Mouse (Mus musculus) ZHBTc4 (cell line): ENCODE measurements at regions not wholly inside any gene's neighbourhood (a gene's known extent, or its start where the extent isn't known, plus 50 kb on each side); places are given as distances from the start of the nearest gene placed in this dataset.

Experiments used
- DNase-seq: peaks from one replicate; pipeline ENCODE4 v3.0.0-alpha.2; 2011; ENCODE audit warnings: low read depth, low spot score

- DNase-seq, result no peak
Observed at GRCm38 (mm10) chr4:33793398-33793797, 131.0 kb upstream of the Cnr1 start.

GRCm38 (mm10) chr4:33795461-33795860, 128.9 kb upstream of the Cnr1 start:
- DNase-seq, result no peak

GRCm38 (mm10) chr4:33797964-33798363, 126.4 kb upstream of the Cnr1 start:
- no peak for DNase-seq

- no peak for DNase-seq
Observed at GRCm38 (mm10) chr4:33798654-33799053, 125.7 kb upstream of the Cnr1 start.

- DNase-seq, result peak; percentile 23
Observed at GRCm38 (mm10) chr4:33799110-33799509, 125.3 kb upstream of the Cnr1 start.

- no peak for DNase-seq
Observed at GRCm38 (mm10) chr4:33799831-33800230, 124.6 kb upstream of the Cnr1 start.

GRCm38 (mm10) chr4:33812338-33812737, 112.1 kb upstream of the Cnr1 start:
- no peak for DNase-seq

GRCm38 (mm10) chr4:33823850-33824249, 100.5 kb upstream of the Cnr1 start:
- DNase-seq, result peak; percentile 88

- DNase-seq, result no peak
Observed at GRCm38 (mm10) chr4:33833134-33833533, 91.3 kb upstream of the Cnr1 start.

- DNase-seq, result no peak
Observed at GRCm38 (mm10) chr4:33838436-33838835, 86.0 kb upstream of the Cnr1 start.

- no peak for DNase-seq
Observed at GRCm38 (mm10) chr4:33840119-33840518, 84.3 kb upstream of the Cnr1 start.

- DNase-seq, result peak; percentile 26
Observed at GRCm38 (mm10) chr4:33845611-33846395, 78.6 kb upstream of the Cnr1 start.

- DNase-seq, result no peak
Observed at GRCm38 (mm10) chr4:33850249-33850648, 74.1 kb upstream of the Cnr1 start.

- no peak for DNase-seq
Observed at GRCm38 (mm10) chr4:33852294-33852693, 72.1 kb upstream of the Cnr1 start.

- DNase-seq, result no peak
Observed at GRCm38 (mm10) chr4:33855112-33855511, 69.3 kb upstream of the Cnr1 start.

GRCm38 (mm10) chr4:33867126-33867525, 57.3 kb upstream of the Cnr1 start:
- DNase-seq, result no peak

- no peak for DNase-seq
Observed at GRCm38 (mm10) chr4:33869317-33869716, 55.1 kb upstream of the Cnr1 start.
